Mouse (Mus musculus): ENCODE results near the gene Nrxn1.

DNA sequence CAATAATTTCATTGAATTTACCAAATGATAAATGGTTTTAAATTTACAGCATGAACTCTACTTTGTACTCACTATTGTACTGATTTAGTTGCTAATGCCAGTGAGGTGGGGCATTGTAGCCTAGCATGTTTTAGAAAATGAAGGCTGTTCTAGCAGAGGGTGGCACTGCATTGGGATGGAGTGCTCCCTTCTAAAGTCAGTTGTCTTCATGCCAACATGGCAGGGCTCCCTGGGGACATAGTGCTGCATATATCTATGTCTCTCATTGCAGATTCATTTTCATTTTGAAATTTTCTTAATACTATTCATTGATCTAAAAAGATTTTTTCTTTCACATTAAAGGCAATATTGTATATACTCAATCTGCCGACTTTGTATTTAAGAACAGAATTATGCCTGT is 700.1 kb downstream of the Nrxn1 start:
- TF ChIP-seq POLR2A (IDR thresholded peaks at IDR 0.05; ENCODE audit: borderline replicate concordance, extremely low read depth, low read depth, low read length) = no peak
- no peak for TF ChIP-seq CTCF (IDR thresholded peaks at IDR 0.05; ENCODE audit: insufficient read depth, low read length)
